Mouse (Mus musculus) CH12F3 (cell line): ENCODE data around the gene Prss57.
"Not testable (repeated sequence)": the region's sequence is repeated elsewhere in the genome, so short reads cannot be mapped to it uniquely, and the experiment has no call there.

Experiments
- in situ Hi-C: fragments of 300-500 bp; cut with MboI; formaldehyde crosslinking; loops from 2 replicates; pipeline ENCODE4 v1.14.3; 2020; ENCODE audit warnings: low sequenced_read_pairs

The Prss57 gene

GRCm38 (mm10) chr10:79760603-79761143 is 30.1 kb downstream of the Prss57 start:
- in situ Hi-C loops: no loop called here

GRCm38 (mm10) chr10:79759675-79760074 is 31.1 kb downstream of the Prss57 start:
- in situ Hi-C loops: not testable (repeated sequence)

- in situ Hi-C loops: no loop called here
These were observed 34.1 kb downstream of the Prss57 start for GRCm38 (mm10) chr10:79756660-79757059.

- in situ Hi-C loops: no loop called here
These were observed 34.9 kb downstream of the Prss57 start for GRCm38 (mm10) chr10:79755854-79756253.

- in situ Hi-C loops: no loop called here
These were observed 35.8 kb downstream of the Prss57 start, which contains the start of gene Fgf22 for GRCm38 (mm10) chr10:79754856-79755516. TSS of gene Fgf22 (plus strand) at chr10:79755076.

- in situ Hi-C loops: no loop called here
These were observed 42.3 kb downstream of the Prss57 start for GRCm38 (mm10) chr10:79748496-79748895.

GRCm38 (mm10) chr10:79746774-79747151 is 44.0 kb downstream of the Prss57 start:
- in situ Hi-C loops: no loop called here

- in situ Hi-C loops: no loop called here
These were observed 44.6 kb downstream of the Prss57 start, which contains the start of gene Polrmt for GRCm38 (mm10) chr10:79745898-79746773. TSS of gene Polrmt (minus strand) at chr10:79746581.

GRCm38 (mm10) chr10:79745411-79745810 is 45.4 kb downstream of the Prss57 start:
- in situ Hi-C loops: no loop called here

GRCm38 (mm10) chr10:79743650-79744365 is 47.0 kb downstream of the Prss57 start:
- in situ Hi-C loops: no loop called here

GRCm38 (mm10) chr10:79743161-79743560 is 47.6 kb downstream of the Prss57 start:
- in situ Hi-C loops: no loop called here

GRCm38 (mm10) chr10:79740863-79741262 is 49.9 kb downstream of the Prss57 start:
- in situ Hi-C loops: no loop called here

GRCm38 (mm10) chr10:79739234-79739633 is 51.5 kb downstream of the Prss57 start:
- in situ Hi-C loops: no loop called here

- in situ Hi-C loops: no loop called here
These were observed 52.5 kb downstream of the Prss57 start for GRCm38 (mm10) chr10:79738259-79738658.

GRCm38 (mm10) chr10:79736706-79737105 is 54.1 kb downstream of the Prss57 start:
- in situ Hi-C loops: no loop called here

- in situ Hi-C loops: no loop called here
These were observed 55.4 kb downstream of the Prss57 start for GRCm38 (mm10) chr10:79735361-79735760.

GRCm38 (mm10) chr10:79733847-79734246 is 56.9 kb downstream of the Prss57 start:
- in situ Hi-C loops: no loop called here

- in situ Hi-C loops: no loop called here
These were observed 58.3 kb downstream of the Prss57 start for GRCm38 (mm10) chr10:79732500-79732899.
